8 mouse cellular contexts compared by ENCODE assay signal in genomic region chr7:143506675-143507074, GRCm38 (mm10). TPM values are rescaled to one million over a fixed set of nuclear protein-coding genes. Genes with fewer than 3 reads are reported as not detected.
DNase-seq lines count a peak whose midpoint lies in the region; ATAC-seq and TF ChIP-seq lines count a peak whose summit lies in the region.

No protein-coding gene starts in this region.

- CTCF ChIA-PET in Patski (lab: Charles Lee) = interaction anchor here (1.1 to 1.8 kb wide), 5 partner anchors 12 to 355 kb away, joined by 3 to 10 read pairs (median 4); no protein-coding TSS in a partner anchor

- peak; percentile 47 for DNase-seq in gastrocnemius, postnatal 10 days
- DNase-seq in gastrocnemius, adult 8-10 months (ENCODE audit: low spot score in 2 of 2) = no peak
- DNase-seq in 416B (ENCODE audit: low read depth) (peak; percentile 78), Patski (ENCODE audit: low read depth, low spot score) (no peak)
- DNase-seq in kidney, postnatal 10 days = peak; percentile 81
- DNase-seq in lung, postnatal 25 days (ENCODE audit: low spot score) = peak; percentile 54
- peak; percentile 70 for DNase-seq in testis, postnatal 10 days (ENCODE audit: low spot score)

- peaks cover 9% of the 10 kb centered on the region for H3K27me3 ChIP-seq in Patski

- POLR2A ChIA-PET in Patski (lab: Charles Lee) = no interaction called here

- in situ Hi-C loops in Patski (cut with MboI; ENCODE audit: low pct_unique_long_range_greater_than_20kb) = no loop called here

- ATAC-seq in Patski = no peak
- peak; percentile 52 for ATAC-seq in common myeloid progenitor, adult 5-6 weeks (replicated peaks; ENCODE audit: low read depth, poor library complexity, severe bottlenecking)

- peak; percentile 86 for TF ChIP-seq CTCF in Patski (IDR thresholded peaks at IDR 0.05)

RNA-seq across cellular contexts. Expression of gene Phlda2, which starts 3.7 kb away (rescaled TPM):
- total RNA-seq in gastrocnemius, postnatal 10 days (2021) = not detected
- total RNA-seq in gastrocnemius, adult 8-10 months (2022) = not detected
- polyA plus RNA-seq in Patski (2021) = not detected
- total RNA-seq in common myeloid progenitor, adult 5-6 weeks (2017) = 2.6 and 3.2 TPM in 2 replicates

RNA-seq across cellular contexts. Expression of gene Slc22a18, which starts 33.1 kb away (rescaled TPM):
- under 1 TPM; 0.35 to 0.54 TPM for total RNA-seq in gastrocnemius, postnatal 10 days (2021)
- total RNA-seq in gastrocnemius, adult 8-10 months (2022) = under 1 TPM in 2 of 4 experiments, not detected in 2; 0.32 to 0.56 TPM
- 0.13 TPM for polyA plus RNA-seq in Patski (2021)
- total RNA-seq in common myeloid progenitor, adult 5-6 weeks (2017) = 2.6 TPM in 1 of 2 replicates, not detected in the other

RNA-seq across cellular contexts. Expression of gene Nap1l4, which starts 42.2 kb away (rescaled TPM):
- total RNA-seq in gastrocnemius, postnatal 10 days (2021) = 100 to 1,000 TPM; 164 to 169 TPM
- total RNA-seq in gastrocnemius, adult 8-10 months (2022) = 100 to 1,000 TPM; 181 to 185 (median 183) TPM
- polyA plus RNA-seq in Patski (2021) = 127 TPM
- total RNA-seq in common myeloid progenitor, adult 5-6 weeks (2017) = 151 and 177 TPM in 2 replicates

RNA-seq across cellular contexts. Expression of gene Cdkn1c, which starts 45.8 kb away (rescaled TPM):
- total RNA-seq in gastrocnemius, postnatal 10 days (2021) = 100 to 1,000 TPM; 954 to 996 TPM
- 10 to 100 TPM; 14.9 to 27.6 (median 22.9) TPM for total RNA-seq in gastrocnemius, adult 8-10 months (2022)
- polyA plus RNA-seq in Patski (2021) = 0.06 TPM
- total RNA-seq in common myeloid progenitor, adult 5-6 weeks (2017) = 1.6 and 2.6 TPM in 2 replicates

Comparison
In these comparisons a context has a peak if more than half of its experiments do, and no peak if none do; other contexts are left out.
1. DNase-seq: peak in gastrocnemius, postnatal 10 days (single experiment), 416B (single experiment), kidney, postnatal 10 days (single experiment), lung, postnatal 25 days (single experiment) and testis, postnatal 10 days (single experiment); none in gastrocnemius, adult 8-10 months (0 of 2) and Patski (single experiment).